Mouse (Mus musculus) hindbrain, embryonic 15.5 days (tissue): Measurements from ENCODE around the gene Ecd. TPM values are rescaled to one million over a fixed set of nuclear protein-coding genes. Genes with fewer than 3 reads are reported as not detected.

Source experiments
- ATAC-seq: fragments of 200-750 bp; cut with Nextera tagmentation; 2 replicates; pipeline ENCODE4 v1.8.0; 2017; ENCODE audit warnings: low read depth, moderate number of reproducible peaks, moderate TSS enrichment; ENCODE audit not compliant: low FRiP score
- H3K27ac ChIP-seq: fragments of 300-500 bp; sonication (generic); replicated peaks from 2 replicates; pipeline ENCODE4 v1.5.1; 2015; ENCODE audit warnings: mild to moderate bottlenecking, inconsistent platforms
- H3K27me3 ChIP-seq: fragments of 300-500 bp; sonication (generic); 2 replicates; pipeline ENCODE4 v1.6.1; 2015; ENCODE audit warnings: control low read depth, inconsistent platforms
- H3K36me3 ChIP-seq: fragments of 300-500 bp; sonication (generic); 2 replicates; pipeline ENCODE4 v1.6.1; 2015; ENCODE audit warnings: control low read depth, inconsistent platforms
- H3K4me1 ChIP-seq: fragments of 300-500 bp; sonication (generic); replicated peaks from 2 replicates; pipeline ENCODE4 v1.6.1; 2015; ENCODE audit warnings: control low read depth, inconsistent platforms
- H3K4me2 ChIP-seq: fragments of 300-500 bp; sonication (generic); 2 replicates; pipeline ENCODE4 v1.6.1; 2015; ENCODE audit warnings: moderate library complexity, mild to moderate bottlenecking, inconsistent platforms
- H3K4me3 ChIP-seq: fragments of 300-500 bp; sonication (generic); 2 replicates; pipeline ENCODE4 v1.5.1; 2015; ENCODE audit warnings: mild to moderate bottlenecking, inconsistent platforms
- H3K9ac ChIP-seq: fragments of 300-500 bp; sonication (generic); 2 replicates; pipeline ENCODE4 v1.6.1; 2015; ENCODE audit warnings: inconsistent platforms
- H3K9me3 ChIP-seq: fragments of 300-500 bp; sonication (generic); 2 replicates; pipeline ENCODE4 v1.6.1; 2016; ENCODE audit warnings: control low read depth, inconsistent platforms
- WGBS: fragments of 180-500 bp; shearing (Covaris S2); methylation state at CpG from one replicate; pipeline ENCODE4 v1.1.7; 2015; 5-methylcytosine and 5-hydroxymethylcytosine counted together
- polyA plus RNA-seq: library from polyadenylated mRNA; unstranded; fragments of >200 nt; fragmentation: Nextera tagmentation; extraction: Ambion mirVana; gene quantifications from 2 replicates; pipeline ENCODE4 v1.2.1, GENCODE M21; 2015

Ecd gene
- polyA plus RNA-seq, result 47.9 and 49.6 TPM in 2 replicates

DNA sequence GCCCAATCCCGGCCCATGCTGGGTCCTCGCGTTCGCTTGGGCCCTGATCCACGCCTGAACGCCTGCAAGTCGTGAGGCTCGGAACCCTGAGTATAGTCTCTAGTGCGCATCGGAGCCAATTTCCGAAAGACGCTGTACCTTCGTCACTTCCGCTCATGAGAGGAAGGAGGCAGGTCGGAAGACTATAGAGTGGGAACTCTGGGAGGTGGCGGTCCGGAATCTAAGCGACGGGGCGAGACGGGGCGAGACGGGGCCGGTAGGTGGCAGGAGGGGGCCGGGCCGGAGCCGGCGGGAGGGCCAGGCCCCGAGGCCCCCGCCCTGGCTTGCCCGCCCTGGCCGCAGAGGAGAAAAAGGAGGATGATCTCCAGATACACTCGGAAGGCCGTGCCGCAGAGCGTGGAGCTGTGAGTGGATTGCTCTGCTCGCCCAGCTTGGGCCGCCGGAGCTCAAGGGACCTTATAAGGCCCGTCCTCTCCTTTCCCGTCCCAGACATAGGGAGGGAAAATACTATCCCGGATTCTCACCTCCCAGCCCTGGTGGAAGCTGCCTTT lies at the start of gene Ecd, which contains the start of gene Fam149b:
Gene Ecd, minus strand, starts transcription at position 131 of the 551 bp plus-strand sequence.
Gene Fam149b, plus strand, starts transcription at position 172 of the 551 bp plus-strand sequence.
- H3K36me3 ChIP-seq, result peaks cover 18% of the 10 kb centered on the region
- H3K9ac ChIP-seq, result peak within 1 kb of the TSS; percentile 87
- no peaks in the 10 kb centered on the region for H3K27me3 ChIP-seq
- peak within 1 kb of the TSS; percentile 89 for H3K4me2 ChIP-seq
- H3K4me3 ChIP-seq, result peak within 1 kb of the TSS; percentile 70
- peaks cover 25% of the 10 kb centered on the region for H3K4me1 ChIP-seq
- H3K27ac ChIP-seq, result peak within 1 kb of the TSS; percentile 90
- peak; percentile 99 for ATAC-seq
- H3K9me3 ChIP-seq, result no peaks in the 10 kb centered on the region
- under 1% methylated on average over 38 of the region's 42 CpGs for WGBS

DNA sequence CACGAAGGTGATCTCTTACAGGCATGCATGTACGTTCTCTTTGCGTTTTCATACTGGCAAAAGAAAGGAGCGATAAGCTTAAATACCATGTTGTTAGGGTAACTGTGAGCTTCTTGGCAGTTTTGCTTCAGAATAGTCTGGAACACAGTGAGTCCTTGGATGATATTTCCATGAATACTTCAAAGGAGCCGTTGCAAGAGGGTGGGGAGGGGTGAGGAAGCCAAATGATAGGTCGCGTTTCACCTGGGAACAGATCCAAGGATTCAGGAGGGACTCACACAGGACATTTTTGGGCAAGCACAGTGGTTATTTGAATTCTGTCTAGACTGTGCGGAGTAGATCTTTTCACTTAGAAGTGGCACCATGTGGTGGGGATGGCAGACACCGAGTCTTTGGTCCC lies 49.3 kb upstream of the Ecd start:
- H3K27ac ChIP-seq, result no peak overlapping the region
- no peak for ATAC-seq
- no peak overlapping the region for H3K4me3 ChIP-seq
- 86% methylated on average over 9 of the region's 9 CpGs for WGBS
- H3K36me3 ChIP-seq, result no peaks in the 10 kb centered on the region
- peaks cover 15% of the 10 kb centered on the region; the same call in 1 of the 2 replicates for H3K4me1 ChIP-seq
- no peak overlapping the region for H3K4me2 ChIP-seq
- H3K27me3 ChIP-seq, result no peaks in the 10 kb centered on the region
- H3K9me3 ChIP-seq, result no peaks in the 10 kb centered on the region
- no peak overlapping the region for H3K9ac ChIP-seq

DNA sequence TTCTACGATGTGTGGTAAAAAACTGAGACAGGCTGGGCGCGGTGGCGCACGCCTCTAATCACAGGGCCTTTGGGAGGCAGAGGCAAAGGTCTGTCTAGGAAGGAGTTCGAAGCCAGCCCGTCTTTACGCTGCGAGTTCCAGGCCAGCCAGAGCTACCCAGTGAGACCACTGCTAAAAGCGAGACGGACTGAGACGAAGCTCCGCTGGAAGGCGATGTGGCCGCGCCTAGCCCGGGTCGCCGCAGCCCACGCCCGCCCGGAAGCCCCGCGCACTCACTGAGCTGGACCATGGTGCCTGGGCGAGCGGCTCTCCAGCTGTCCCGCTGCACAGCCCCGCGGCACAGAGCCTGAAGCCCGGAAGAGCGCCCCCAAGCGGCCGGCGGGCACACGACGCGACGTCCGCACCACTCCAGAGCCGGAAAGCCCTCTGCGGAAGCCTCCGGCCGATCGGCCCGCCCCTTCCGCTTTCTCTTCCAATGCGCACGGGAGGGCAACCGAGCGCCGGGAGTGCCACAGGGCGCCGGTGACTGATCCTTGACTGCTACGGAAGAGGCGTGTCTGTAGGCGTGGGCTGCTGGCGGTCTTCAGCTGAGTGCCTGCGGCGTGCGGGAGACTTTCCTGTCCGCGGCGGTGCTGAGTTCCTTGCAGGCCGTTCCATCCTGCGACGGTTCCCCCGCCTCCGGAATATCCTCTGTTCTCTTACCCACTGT lies 45.4 kb upstream of the Ecd start, which contains the start of gene Mrps16:
Gene Mrps16, minus strand, starts transcription at position 430 of the 709 bp plus-strand sequence.
- peak; percentile 97 for ATAC-seq
- peaks cover 26% of the 10 kb centered on the region for H3K4me1 ChIP-seq
- under 1% methylated on average over 68 of the region's 68 CpGs for WGBS

DNA sequence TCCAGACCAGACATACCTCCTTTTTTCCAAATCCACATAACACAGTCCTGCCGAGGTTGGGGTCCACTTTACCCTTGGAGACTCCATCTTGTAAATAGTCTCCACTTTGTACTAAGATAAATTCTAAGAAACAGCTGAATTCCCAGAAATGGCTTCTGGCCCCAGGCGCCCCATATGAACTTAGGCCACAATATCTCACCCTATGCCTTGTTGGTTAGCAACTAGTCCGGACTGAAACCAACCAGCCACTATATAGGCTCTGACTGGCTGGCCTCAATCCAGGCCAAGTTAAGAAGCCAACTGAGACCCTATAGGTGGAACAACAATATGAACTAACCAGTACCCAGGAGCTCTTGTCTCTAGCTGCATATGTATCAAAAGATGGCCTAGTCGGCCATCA lies 44.4 kb upstream of the Ecd start:
- 81% methylated on average over 4 of the region's 4 CpGs for WGBS
- Histone ChIP-seq H3K9me3 (no peaks in the 10 kb centered on the region), H3K4me3 (no peak overlapping the region), H3K27ac (no peak overlapping the region), H3K36me3 (peaks cover 13% of the 10 kb centered on the region; the same call in 1 of the 2 replicates), H3K9ac (no peak overlapping the region), H3K4me2 (peak overlapping the region; percentile 61), H3K27me3 (no peaks in the 10 kb centered on the region), H3K4me1 (peaks cover 36% of the 10 kb centered on the region)
- no peak for ATAC-seq

More for the DNA sequence above, 45.4 kb upstream of the Ecd start, which contains the start of gene Mrps16:
- H3K9me3 ChIP-seq, result no peaks in the 10 kb centered on the region
- peak within 1 kb of the TSS; percentile 56 for H3K4me3 ChIP-seq
- H3K9ac ChIP-seq, result peak within 1 kb of the TSS; percentile 82
- H3K4me2 ChIP-seq, result peak within 1 kb of the TSS; percentile 61
- H3K36me3 ChIP-seq, result peaks cover 13% of the 10 kb centered on the region; the same call in 1 of the 2 replicates
- H3K27me3 ChIP-seq, result no peaks in the 10 kb centered on the region
- peak within 1 kb of the TSS; percentile 90 for H3K27ac ChIP-seq

DNA sequence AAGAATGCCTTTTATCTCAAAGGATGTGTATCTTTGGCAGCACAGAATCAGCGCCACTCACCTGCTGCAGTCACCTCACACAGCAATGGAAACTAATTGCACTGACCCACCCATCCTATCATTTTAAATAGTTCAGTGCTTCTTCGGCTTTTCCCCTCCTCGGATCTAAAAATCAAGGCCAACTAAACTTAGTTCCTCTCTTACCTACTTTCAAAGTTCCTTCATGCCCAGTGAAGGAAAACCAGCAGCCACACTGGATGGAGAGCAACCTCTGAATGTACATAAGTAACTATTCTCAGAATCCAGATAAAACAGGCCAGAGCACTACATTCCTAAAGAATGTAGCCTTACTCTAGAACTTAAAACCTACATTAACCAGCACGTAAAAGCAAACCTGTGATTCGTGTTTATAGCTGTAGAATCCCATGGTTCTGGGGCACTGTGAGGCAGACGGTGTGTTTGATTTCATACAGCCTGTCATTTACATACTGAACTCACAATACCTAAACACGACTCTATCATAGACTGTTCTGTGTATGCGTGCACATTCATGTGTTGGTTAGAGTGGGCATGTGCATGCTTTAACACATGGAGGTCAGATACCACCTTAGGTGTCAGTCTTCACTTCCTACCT lies 41.6 kb upstream of the Ecd start:
- Histone ChIP-seq H3K36me3 (peaks cover 22% of the 10 kb centered on the region), H3K4me1 (peaks cover 54% of the 10 kb centered on the region), H3K27ac (peak overlapping the region; percentile 85), H3K9ac (peak overlapping the region; percentile 66), H3K4me3 (peak overlapping the region; percentile 93), H3K9me3 (no peaks in the 10 kb centered on the region), H3K4me2 (peak overlapping the region; percentile 85), H3K27me3 (no peaks in the 10 kb centered on the region)
- ATAC-seq, result no peak
- 90% methylated on average over 8 of the region's 8 CpGs for WGBS

DNA sequence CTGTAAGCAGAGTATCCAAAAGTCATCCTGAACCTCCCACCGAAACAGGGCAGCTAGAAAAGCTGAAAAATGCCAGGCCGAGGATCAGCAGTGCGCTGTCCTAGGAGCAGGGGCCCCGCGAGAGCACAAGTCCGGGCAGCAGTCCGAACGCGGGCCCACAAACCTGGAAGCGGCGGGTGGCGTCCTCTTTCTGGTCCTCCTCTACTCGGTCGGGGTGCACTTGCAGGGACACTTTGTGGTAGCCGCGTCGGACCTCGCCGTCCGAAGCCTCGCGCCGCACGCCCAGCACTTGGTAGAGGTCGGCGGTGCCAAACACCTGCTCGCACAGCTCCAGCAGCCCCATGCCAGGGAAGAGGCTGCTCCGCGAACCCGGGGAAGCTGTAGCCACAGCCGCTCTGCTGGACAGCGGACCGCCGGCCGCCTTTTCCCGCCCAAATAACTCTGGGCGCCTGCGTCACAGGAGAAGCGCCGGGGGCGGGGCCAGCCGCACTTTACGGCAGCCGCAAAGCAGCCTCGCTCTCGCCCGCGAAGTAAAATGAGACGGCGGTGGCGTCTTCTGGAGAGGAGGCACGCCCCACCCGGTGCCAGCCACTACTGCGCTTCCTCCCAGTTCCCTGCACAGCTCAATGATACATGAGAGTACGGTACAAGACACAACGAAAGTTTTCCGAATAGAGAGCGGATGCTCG lies 40.7 kb upstream of the Ecd start, which contains the start of gene Dnajc9:
Gene Dnajc9, minus strand, starts transcription at position 470 of the 689 bp plus-strand sequence.
- Histone ChIP-seq H3K4me2 (peak within 1 kb of the TSS; percentile 85), H3K9ac (peak within 1 kb of the TSS; percentile 66), H3K27me3 (no peaks in the 10 kb centered on the region), H3K9me3 (no peaks in the 10 kb centered on the region), H3K27ac (peak within 1 kb of the TSS; percentile 85), H3K4me1 (peaks cover 47% of the 10 kb centered on the region), H3K4me3 (peak within 1 kb of the TSS; percentile 93), H3K36me3 (peaks cover 30% of the 10 kb centered on the region)
- WGBS, result under 1% methylated on average over 58 of the region's 59 CpGs
- ATAC-seq, result peak; percentile 74

DNA sequence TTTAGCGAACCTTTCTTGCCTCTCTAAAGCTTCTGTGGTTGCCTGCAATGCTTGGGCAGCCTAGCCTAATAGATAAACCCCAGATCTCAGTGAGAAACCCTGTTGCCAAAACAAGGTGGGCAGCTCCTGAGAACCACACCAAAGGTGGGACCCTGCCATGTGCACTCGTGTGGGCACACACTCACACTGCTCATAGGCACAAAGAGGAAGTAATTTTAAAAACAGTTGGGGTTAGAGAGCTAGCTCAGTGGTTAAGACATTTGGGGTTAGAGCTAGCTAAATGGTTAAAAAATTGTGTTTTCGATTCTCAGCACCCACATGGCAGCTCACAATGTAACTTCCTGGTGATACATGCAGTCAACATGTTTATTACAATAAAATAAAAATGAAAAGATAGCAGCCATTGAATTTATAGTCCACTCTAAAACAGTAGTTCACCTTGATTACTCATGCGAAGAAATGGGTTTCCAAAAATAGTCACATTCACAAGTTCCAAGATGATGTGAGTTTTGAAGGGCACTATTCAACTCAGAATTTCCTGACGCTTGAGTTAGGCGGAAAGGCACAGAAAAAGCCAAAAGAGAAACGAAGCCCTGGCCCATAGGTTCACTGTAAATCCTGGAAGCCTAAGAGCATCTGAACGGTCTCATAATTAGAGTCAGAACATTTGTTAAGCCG lies 32.0 kb upstream of the Ecd start:
- Histone ChIP-seq H3K4me1 (no peaks in the 10 kb centered on the region), H3K27ac (no peak overlapping the region), H3K9me3 (no peaks in the 10 kb centered on the region), H3K4me3 (no peak overlapping the region), H3K36me3 (peaks cover 54% of the 10 kb centered on the region), H3K4me2 (no peak overlapping the region), H3K9ac (no peak overlapping the region), H3K27me3 (no peaks in the 10 kb centered on the region)
- ATAC-seq, result no peak
- WGBS, result 90% methylated on average over 9 of the region's 9 CpGs

DNA sequence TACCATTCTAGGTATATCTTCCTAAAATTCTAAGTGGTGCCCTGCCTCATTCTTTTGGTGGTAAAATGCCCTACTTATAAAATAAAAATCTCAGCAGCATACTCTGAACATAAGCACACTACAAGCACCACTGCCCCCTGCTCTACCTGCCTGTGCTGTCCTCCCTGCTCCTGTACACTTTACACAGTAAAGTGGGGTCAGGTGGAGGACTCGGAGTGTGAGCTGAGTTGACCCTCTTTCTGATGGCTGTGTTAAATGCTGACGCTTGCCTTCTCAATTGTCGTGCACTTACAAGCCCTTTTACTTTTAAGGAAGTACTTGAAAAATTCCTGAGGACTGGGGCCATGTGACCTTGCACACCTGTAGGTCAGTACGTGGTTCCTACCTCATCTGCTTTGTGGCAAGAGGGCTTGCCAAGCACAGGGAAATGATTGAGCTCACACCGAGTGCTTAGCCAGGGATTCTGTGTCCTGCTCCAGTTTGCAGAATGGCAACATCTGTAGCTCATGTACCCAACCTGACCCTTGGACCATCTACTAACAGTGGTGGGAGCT lies 31.2 kb upstream of the Ecd start:
- Histone ChIP-seq H3K27me3 (no peaks in the 10 kb centered on the region), H3K4me2 (no peak overlapping the region), H3K9ac (no peak overlapping the region), H3K4me1 (no peaks in the 10 kb centered on the region), H3K9me3 (no peaks in the 10 kb centered on the region), H3K36me3 (peaks cover 46% of the 10 kb centered on the region), H3K4me3 (no peak overlapping the region), H3K27ac (no peak overlapping the region)
- ATAC-seq, result no peak
- WGBS, result 90% methylated on average over 5 of the region's 5 CpGs

DNA sequence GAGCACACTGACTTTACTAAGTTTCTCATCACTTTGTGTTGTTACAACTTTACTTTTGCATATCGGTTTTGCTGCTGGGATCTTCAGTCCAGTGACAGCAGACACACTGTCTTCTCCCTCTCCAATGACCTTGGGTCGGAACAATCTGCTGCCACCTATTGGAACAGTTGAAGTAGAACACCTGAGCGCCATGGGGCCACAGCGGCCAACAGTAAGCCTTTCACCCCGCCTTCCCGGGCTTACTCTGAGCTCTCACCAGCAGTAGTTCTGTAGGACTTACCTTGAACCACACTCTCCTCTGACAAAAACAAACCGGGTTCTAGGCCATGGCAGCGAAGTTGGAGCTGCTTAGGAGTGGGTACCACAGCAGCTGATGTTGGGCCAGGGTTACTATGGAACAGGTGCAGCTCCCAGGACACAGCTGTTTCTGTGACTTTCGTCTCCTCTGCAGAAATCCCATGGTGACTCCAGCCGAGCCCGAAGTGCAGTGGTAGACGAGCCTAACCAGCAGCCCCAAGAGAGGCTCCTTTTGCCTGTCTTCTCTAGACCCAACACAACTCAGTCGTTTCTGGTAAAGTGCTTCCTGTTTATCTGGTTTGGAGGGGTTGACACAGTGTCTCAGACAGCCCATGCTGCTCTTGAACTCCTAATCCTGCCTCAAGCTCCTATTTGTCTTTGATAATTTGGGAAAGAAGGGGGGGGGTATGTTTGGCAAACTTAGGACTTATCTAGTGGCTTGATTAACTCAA lies 30.6 kb upstream of the Ecd start:
- H3K27ac ChIP-seq, result no peak overlapping the region
- no peaks in the 10 kb centered on the region for H3K27me3 ChIP-seq
- WGBS, result 43% methylated on average over 13 of the region's 13 CpGs
- no peak overlapping the region for H3K4me2 ChIP-seq
- no peak for ATAC-seq
- no peak overlapping the region for H3K4me3 ChIP-seq
- no peaks in the 10 kb centered on the region for H3K4me1 ChIP-seq
- H3K36me3 ChIP-seq, result peaks cover 45% of the 10 kb centered on the region
- H3K9ac ChIP-seq, result no peak overlapping the region
- H3K9me3 ChIP-seq, result no peaks in the 10 kb centered on the region

DNA sequence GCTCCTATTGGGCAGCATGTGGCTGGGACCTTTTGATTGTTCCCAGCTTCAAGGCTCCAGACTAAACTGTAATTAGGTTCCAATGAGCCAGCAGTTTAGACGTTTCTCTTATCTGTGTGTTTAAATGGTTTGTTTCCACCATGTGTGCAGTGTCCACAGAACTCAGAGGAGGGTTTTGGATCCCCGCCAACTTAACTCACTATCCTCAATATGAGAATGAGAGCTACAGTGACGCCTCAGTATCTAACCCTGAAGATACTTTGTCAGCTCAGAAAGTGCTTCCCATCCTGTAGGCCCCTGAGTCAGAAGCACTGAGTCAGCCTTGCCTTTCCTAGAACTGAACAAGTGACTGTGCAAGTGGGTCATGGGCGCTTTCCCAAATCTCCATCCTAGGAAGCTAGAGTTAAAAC lies 29.2 kb upstream of the Ecd start:
- Histone ChIP-seq H3K4me2 (no peak overlapping the region), H3K27me3 (no peaks in the 10 kb centered on the region), H3K36me3 (peaks cover 42% of the 10 kb centered on the region), H3K9ac (no peak overlapping the region), H3K4me3 (no peak overlapping the region), H3K9me3 (no peaks in the 10 kb centered on the region), H3K27ac (no peak overlapping the region), H3K4me1 (no peaks in the 10 kb centered on the region)
- ATAC-seq, result no peak
- WGBS, result 85% methylated on average over 4 of the region's 4 CpGs
